10 mouse cellular contexts compared by ENCODE assay signal in the genomic region with DNA sequence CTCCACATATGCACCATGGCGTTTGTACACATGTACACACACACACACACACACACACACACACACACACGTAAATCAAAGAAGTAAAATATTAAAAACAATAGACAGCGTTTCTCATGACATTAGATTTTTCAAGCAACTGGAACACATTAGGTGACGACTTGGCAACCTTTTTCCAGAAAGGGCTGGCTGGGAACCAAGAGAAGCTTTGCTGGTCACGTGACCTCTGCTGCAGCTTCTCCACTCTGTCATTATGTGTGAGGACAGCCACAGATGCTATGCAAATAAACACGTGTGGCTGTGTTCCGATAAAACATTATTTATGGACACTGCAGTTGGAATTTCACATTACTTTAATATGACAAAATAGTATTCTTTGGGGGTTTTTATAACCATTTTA.
DNase-seq lines count a peak whose midpoint lies in the region; TF ChIP-seq lines count a peak whose summit lies in the region.
"Had no signal": no experiment of that assay in that cellular context is flagged by ENCODE, and none has a peak within 500 bp of the region (broad histone marks: within the 10 kb centered on the region; RNA-seq: fewer than 3 reads in every experiment).

No protein-coding gene starts in this region.

- no peak overlapping the region for H3ac ChIP-seq in C2C12 (ENCODE audit: control insufficient read depth, insufficient read length, low read depth)

- 74% methylated on average over 7 of the region's 7 CpGs for WGBS in thymus, adult 2 months

- H3K4me3 ChIP-seq in C2C12 (ENCODE audit: insufficient read depth, poor library complexity, severe bottlenecking): no peak overlapping the region
- no peak overlapping the region for H3K4me3 ChIP-seq in thymus, adult 2 months (ENCODE audit: control insufficient read depth, insufficient read depth, low read length)

- H3K79me3 ChIP-seq in C2C12 (ENCODE audit: low read depth): no peaks in the 10 kb centered on the region

- peaks cover 23% of the 10 kb centered on the region for H3K4me1 ChIP-seq in thymus, adult 2 months (replicated peaks; ENCODE audit: control insufficient read depth, insufficient read depth, low read length)

- no peaks in the 10 kb centered on the region for H3K36me3 ChIP-seq in C2C12 (ENCODE audit: control insufficient read depth, insufficient read depth)
- no peaks in the 10 kb centered on the region for H3K36me3 ChIP-seq in thymus, adult 2 months (ENCODE audit: control insufficient read depth, insufficient read depth, low read length)

- intact Hi-C loops in left cerebral cortex, postnatal 4 days (cut with DNase I): no loop called here

- TF ChIP-seq POLR2A in thymus, adult 2 months (IDR thresholded peaks at IDR 0.05; ENCODE audit: control insufficient read depth, extremely low read depth, insufficient read depth, low read length, poor library complexity): no peak

- H3K79me2 ChIP-seq in C2C12 (ENCODE audit: control insufficient read depth, insufficient read depth): no peaks in the 10 kb centered on the region

- TF ChIP-seq CTCF in C2C12 (IDR thresholded peaks at IDR 0.05; ENCODE audit: control insufficient read depth, insufficient read depth, insufficient read length): no peak
- TF ChIP-seq CTCF in thymus, adult 2 months (IDR thresholded peaks at IDR 0.05; ENCODE audit: borderline replicate concordance, control insufficient read depth, extremely low read depth, insufficient read depth, low read length, poor library complexity): no peak

- H3K27me3 ChIP-seq in C2C12 (ENCODE audit: control insufficient read depth, insufficient read depth, insufficient read length): no peaks in the 10 kb centered on the region
- H3K27me3 ChIP-seq in thymus, adult 2 months (ENCODE audit: control insufficient read depth, insufficient read depth, low read length): no peaks in the 10 kb centered on the region

- H3K27ac ChIP-seq in thymus, adult 2 months (ENCODE audit: control insufficient read depth, insufficient read depth, low read length): no peak overlapping the region

- DNase-seq in cerebellum, postnatal 14 days: peak; percentile 39 to 58
- DNase-seq in cerebellum, postnatal 36 days: no peak
- DNase-seq in left cerebral cortex, postnatal 4 days: peak; percentile 40
- no peak for DNase-seq in left cerebral cortex, adult 8-10 months (ENCODE audit: low spot score in 2 of 2)
- DNase-seq in gastrocnemius, postnatal 10 days: peak; percentile 52
- no peak for DNase-seq in embryo, embryonic 10 days (ENCODE audit: low spot score)
- DNase-seq in thymus, adult 2 months: no peak
- DNase-seq: cerebellum, adult 9-11 months; thymus, postnatal 25 days had no signal

TF ChIP-seq in C2C12, 6 proteins besides CTCF, POLR2A, EP300 and RAD21:
- TF ChIP-seq USF1 (IDR thresholded peaks at IDR 0.05; ENCODE audit: low read depth) (peak; percentile 96), MAX (IDR thresholded peaks at IDR 0.05) (no peak), FOSL1 (IDR thresholded peaks at IDR 0.05; ENCODE audit: insufficient read depth, low read length, poor library complexity, severe bottlenecking) (no peak), CEBPB (IDR thresholded peaks at IDR 0.05; ENCODE audit: low read depth) (no peak), MYOG (IDR thresholded peaks at IDR 0.05; ENCODE audit: control insufficient read depth, extremely low read depth, insufficient read length) (no peak), MYOD1 (IDR thresholded peaks at IDR 0.05; ENCODE audit: control insufficient read depth, insufficient read length, low read depth) (peak; percentile 34)

Comparison
In these comparisons a context has a peak if more than half of its experiments do, and no peak if none do; other contexts are left out.
1. DNase-seq: peak in cerebellum, postnatal 14 days (2 of 2), left cerebral cortex, postnatal 4 days (single experiment) and gastrocnemius, postnatal 10 days (single experiment); none in cerebellum, postnatal 36 days (0 of 2), left cerebral cortex, adult 8-10 months (0 of 2), embryo, embryonic 10 days (single experiment) and thymus, adult 2 months (single experiment).